Mouse (Mus musculus) thymus, postnatal 14 days (tissue): ENCODE data around the gene Sphk1.
A peak's percentile ranks its signal among the peaks of the same experiment; 100 is the strongest.

ENCODE experiments used
- DNase-seq: peaks from one replicate; pipeline ENCODE4 v3.0.0; 2021

The Sphk1 gene

DNA sequence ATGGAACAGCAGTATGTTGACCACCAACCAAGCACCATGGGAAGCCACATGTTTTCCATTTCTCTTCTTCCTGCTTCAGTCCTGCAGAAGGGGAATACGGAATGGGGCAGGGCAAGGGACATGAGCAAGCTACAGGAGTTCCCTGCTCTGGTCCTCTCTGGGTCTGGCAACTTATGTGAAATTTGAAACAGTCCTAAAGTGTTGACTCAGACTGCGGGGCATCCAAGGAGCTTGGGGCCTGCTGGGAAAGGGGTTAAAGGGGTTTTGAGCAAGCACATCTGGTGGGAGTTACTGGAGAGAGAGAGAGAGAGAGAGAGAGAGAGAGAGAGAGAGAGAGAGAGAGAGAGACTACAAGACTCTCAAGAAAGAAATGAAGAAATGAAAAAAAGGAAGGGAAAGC is 22.0 kb upstream of the Sphk1 start:
- no peak for DNase-seq

DNA sequence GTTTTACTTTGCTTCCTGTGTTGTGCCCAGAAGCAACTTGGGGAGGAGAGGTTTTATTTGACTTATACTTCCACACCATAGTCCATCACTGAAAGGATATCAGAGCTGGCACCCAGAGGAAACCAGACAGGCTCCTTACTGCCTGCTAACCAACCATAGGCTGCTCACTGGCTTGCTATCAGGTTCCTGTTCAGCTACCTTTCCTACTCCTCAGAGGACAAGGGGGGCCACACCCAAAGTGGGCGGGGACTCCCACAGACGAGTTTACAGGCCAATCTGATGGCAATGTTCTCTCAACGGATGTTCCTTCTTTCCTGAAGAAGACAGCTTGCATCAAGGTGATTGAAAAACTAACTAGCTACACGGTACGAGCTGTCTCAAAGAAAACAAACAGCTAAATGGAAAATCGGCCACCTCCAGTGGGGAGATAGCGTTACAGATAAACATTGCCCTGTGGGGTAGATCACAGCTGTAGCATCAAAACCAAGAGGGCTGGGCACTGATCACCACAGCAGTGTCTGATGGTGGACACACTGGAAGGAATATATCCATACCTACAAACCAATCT is 19.3 kb upstream of the Sphk1 start:
- no peak for DNase-seq

DNA sequence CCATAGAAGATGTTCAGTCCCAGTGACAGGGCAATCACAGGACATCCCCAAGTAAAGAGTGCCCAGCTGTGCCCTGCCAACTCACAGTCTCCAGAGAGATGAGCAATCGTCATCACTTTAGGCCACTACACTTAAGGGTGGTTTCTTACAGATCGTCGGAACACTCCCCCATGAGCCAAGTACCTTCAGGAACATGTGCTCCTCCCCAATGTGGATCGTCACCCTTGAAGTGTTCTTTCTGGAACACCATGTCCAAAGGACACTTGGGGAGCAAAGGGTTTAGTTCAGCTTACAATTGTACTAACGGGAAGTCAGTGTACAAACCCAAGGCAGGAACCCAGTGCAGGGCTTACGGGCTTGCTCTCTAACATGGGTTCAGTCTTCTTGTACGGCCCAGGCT is 18.6 kb upstream of the Sphk1 start:
- no peak for DNase-seq

DNA sequence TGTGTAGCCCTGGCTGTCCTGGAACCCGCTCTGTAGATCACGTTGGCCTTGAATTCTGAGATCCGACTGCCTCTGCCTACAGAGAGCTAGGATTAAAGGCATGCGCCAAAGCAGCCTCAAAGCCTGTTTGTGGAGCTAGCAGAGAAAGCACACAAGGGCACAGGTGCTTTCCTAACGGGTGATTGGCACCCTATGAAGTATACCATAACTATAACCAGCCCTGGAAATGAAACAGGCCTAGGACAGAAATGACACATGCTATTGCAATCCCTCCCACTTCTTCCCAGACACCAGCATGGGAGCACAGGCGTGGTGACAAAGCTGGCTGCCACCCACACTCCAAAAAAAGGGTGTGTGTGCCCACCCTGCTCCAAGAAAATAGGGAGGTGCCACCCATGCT is 17.7 kb upstream of the Sphk1 start:
- DNase-seq = no peak

DNA sequence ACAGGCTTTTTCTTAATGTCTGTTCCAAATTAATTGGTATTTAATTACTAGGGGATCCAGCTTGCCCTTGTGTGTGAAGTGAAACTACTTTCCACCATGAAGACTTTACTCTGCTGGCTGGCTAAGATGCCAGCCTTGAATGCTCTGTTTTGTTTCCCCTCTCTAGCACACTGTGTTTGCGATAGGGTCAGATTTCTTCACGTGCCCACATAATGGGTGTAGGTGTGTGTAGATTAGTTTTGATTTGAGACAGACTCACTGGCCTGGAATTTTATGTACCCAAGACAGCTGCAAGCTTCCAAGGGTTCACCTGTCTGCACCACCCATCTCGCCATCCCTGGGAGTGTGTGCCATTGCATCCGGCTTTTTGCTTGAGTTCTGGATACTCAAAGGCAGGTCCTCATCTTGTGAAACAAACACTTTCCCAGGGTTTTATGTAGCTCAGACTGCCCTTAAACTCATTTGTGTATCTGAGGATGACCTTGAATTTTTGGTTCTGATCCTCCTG is 17.1 kb upstream of the Sphk1 start:
- no peak for DNase-seq

DNA sequence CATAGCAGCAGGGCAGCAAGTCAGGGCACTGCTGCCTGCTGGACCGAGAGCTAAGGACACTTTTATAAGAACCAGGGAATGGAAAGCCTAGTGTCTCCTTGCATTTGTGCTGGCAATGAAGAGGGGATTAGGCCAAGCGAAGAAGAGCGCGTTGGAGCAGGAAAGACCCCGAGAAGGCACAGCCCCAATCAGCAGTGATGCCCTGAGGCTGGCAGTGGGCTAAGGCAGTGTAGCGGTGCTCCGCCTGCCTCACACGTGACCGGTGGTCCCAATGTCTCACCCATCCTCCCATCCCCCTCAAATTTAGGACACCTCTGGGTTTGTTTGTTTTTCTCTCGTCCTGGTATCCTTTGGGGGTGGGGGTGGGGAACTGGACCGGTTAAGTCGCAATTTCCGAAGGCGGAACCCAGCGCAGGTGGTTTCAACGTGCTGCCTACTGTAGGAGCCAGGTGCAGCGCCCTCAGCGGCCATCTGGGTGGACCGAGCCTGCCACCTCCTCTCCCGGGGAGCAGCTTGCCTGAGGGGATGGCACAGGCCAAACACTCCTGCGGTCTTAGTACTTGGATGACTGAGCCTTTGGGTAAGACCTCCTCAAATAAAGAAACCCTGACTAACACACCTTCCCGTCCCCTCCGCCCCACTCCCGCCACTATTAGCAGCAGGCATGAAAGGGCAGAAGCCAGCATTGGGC is 15.2 kb upstream of the Sphk1 start:
- DNase-seq = no peak

DNA sequence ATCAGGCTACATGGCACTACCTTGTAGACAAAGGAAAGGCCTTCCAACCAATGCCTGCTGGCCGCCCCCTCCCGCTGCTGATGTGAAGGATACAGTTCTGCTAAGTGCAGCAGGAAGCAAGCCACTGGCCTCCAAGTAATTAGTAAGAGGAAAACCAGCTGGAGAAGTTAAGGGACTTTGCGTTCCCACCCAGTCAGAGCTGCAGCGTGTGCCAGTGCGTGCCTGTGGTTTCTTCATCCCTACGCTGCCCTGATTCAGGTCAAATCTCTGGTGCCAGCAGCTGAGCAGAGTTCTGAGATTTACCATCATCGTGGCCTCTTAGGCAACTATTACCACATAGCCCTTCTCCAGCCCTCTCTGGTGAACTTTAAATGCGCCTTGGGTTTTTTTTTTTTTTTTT is 12.2 kb upstream of the Sphk1 start:
- DNase-seq = no peak

DNA sequence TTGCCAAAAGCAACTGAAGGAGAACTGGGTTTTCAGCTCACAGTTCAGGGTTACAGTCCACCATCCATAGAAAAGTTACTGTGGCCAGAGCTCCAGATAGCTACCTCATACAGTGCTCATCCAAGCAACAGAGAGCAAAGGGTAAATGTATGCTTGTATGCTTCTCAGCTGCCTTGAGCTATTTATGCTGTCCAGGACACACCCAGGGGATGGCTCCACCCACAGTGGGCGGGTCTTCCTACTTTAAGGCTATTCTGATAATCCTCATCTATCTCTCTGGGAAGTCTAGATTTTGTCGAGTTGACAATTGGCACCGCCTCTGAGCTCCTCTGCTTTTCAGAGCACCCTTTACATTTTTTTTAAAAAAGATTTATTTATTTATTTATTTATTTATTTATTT is 9.6 kb upstream of the Sphk1 start:
- no peak for DNase-seq

DNA sequence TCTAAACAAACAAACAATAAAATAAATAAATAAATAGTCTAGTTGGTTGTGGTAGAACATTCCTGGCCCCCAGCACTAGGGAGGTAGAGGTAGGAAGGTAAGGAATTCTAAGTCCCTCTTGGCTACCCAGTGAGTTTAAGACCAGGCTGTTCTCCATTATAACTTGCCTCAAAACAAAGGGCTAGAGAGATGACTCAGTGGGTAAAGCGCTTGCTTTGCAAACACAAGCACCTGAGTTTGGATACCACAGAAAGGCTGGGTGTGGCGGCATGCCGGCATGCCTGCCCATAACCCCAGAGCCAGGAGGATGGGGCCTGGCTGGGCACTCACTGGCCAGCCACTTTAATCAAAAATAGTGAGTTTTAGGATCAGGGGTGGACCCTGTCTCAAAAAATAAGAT is 8.7 kb upstream of the Sphk1 start:
- no peak for DNase-seq

DNA sequence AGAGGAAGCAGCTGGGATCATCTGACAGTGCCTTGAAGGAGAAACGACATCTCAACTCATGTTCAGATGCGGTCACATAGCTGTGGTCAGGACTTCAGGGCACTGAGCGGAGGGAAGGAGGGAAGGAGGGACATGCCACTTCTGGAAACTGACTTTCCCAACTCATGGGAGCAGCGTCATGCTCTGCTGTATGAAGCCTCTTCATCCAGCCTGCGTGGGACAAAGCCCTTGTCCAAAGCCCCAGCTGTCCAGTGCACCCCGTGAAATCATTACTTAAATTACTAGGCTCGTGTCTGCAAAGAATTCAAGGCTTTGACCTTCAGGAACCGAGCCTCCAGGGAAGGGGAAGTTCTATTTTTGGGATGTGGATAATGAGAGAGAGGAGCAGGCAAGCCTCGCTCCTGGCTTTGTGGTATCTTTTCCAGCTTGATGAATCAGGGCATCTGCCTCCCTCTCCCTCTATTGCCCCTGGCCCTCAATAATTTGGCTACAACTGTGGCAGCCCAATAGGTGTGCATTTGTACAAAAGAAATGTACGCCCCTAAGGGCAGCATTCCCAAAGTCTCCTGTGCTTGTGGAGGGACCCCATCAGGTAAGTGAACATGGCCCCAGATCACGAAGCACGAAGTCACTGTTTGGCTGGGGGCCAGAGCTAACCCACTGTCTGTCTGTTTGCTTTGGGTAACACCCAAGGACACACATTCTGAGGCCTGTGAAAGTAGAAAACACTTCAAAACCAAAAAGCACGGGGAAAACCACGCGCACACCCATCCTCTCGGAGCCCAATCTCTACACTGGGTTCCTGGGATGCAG is 7.6 kb upstream of the Sphk1 start:
- no peak for DNase-seq

DNA sequence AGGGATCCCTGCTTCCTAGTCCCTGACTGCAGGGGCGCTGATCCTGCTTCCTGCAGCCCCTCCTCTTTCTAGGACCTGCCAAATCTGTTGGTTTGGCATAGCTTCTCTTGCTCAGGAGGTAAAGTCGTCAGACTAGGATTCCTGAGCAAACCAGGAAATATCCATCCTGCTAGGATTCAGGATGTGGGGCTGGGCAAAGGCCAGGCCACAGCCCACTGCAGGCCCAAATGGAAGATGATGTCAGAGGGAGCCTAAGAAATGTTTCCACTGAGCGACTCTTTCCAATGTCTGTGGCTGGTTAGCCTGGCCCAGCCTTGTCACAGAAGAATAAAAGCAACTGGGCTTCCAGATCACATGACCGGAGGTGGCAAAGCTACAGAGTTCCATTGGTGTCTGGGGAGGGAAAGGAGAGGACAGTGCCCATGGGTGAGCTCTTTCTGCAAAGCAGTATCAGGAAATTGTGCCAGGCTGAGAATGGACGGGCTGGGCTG is 7.0 kb upstream of the Sphk1 start:
- DNase-seq = no peak

DNA sequence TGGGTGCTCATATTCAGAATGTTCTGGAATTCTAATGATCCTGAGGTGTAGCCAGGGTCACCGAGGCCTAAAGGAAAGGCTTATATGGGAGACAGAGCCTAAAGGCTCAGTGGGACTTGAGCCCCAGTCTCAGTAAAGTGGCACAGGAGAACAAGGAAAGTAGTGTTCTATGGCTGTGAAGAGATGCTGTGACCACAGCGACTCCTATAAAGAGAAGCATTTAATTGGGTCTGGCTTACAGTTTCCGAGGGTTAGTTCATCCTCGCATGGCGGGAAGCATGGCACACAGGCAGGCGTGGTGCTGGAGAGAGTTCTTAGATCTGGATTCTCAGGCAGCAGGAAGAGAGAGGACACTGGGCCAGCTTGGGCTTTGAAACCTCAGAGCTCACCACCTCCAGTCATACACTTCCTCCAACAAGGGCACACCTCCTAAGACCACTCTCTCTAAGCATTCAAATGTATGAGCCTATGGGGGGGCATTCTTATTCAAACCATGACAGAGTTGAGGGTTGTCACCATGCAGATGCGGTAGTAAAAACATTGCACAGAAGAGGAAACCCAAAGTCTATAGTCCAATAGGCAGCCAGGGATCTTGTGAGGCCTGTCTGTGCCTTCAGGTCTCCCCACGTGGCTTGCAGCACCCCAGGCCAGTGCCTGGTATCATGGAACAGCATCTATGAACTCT is 1.9 kb upstream of the Sphk1 start:
- DNase-seq = no peak

DNA sequence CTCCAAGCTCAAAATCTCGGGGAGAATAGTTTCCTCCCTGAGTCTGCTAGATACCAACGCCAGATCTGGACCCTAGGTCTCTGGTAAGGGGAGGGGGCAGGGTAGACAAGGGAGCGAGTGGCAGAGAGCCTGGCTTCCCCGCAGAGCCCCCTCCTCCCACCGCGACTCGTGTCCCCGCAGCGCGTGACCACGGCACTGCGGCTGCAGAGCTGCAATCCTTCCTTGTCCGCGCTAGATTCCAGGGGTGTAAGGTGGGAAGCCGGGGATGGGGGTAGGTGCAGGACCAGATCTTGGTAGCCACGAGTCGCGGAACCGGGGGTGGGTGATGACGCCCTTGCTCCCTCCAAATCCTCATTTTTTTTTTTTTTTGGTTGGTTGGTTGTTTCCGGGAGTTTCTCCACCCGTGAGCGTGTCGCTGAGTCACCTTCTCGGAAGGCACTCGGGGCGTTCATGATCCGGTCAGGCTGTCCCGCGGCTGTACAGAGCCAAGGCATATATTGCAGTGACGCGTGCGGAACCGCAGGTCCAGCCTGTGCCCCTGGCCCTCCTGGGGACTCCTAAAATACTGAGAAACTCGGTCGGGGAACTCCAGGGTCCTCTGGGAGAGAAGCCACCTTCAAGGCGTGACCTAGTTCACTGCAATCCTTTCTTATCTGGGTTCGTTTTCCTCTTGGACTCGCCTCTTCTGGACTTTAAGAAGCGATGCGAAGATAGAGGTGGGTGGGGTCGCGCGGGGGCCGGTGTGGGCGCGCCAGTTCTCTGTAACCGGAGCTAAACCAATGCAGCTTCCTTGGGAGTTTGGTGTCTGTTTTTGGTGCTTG is 856 bp downstream of the Sphk1 start:
- DNase-seq = no peak

DNA sequence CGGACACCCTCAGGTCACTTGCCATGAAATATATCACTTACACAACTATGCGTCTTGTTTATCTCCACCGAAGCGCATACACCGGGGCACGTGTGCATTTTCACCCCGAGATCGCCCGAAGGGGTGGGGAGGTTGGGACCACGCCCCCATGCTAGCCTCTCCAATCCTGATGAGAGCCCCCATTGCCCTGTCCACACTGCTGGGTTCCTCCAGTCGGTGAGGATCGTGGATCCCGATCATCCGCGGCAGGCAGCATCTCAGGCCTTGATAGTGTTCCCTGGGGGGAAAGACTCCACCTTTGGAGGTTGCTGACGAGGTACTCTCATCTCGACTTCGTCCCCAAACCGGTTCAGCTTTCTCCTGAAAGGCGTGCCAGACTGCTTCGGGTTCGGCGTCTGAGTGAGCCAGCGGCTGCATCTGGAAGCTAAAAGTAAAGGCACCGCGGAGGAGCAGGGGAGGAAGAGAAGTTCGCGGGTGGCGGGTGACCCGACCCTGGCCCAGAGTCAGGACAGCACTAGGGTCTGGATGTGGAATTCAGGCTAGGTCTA is 1.6 kb downstream of the Sphk1 start:
- DNase-seq = no peak

DNA sequence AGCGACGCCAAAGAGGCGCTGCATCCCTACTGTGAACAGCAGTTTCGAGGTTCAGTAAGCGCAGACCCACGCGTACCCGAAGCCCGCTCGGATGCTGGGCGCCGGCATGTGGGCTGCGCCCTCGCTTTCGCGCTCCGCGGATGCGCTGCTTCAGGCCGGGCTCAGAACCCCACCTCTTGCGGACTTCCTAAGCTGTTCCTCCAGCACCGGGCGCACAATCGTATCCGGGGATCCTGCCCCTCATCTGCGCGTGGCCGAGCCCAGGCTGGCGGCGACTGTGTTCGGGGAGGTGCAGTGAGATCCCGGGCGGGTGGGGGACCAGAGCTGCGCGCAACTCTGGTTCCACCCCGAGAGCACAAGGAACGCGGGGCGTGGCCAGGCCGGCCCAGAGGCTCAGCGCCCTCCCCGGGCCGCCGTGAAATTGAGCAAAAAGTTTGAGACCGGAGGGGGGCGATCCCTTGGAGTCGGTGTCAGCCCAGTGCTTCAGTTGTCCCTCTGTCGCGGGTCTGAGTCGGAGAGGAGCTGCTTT is 2.1 kb downstream of the Sphk1 start:
- peak; percentile 47 for DNase-seq

DNA sequence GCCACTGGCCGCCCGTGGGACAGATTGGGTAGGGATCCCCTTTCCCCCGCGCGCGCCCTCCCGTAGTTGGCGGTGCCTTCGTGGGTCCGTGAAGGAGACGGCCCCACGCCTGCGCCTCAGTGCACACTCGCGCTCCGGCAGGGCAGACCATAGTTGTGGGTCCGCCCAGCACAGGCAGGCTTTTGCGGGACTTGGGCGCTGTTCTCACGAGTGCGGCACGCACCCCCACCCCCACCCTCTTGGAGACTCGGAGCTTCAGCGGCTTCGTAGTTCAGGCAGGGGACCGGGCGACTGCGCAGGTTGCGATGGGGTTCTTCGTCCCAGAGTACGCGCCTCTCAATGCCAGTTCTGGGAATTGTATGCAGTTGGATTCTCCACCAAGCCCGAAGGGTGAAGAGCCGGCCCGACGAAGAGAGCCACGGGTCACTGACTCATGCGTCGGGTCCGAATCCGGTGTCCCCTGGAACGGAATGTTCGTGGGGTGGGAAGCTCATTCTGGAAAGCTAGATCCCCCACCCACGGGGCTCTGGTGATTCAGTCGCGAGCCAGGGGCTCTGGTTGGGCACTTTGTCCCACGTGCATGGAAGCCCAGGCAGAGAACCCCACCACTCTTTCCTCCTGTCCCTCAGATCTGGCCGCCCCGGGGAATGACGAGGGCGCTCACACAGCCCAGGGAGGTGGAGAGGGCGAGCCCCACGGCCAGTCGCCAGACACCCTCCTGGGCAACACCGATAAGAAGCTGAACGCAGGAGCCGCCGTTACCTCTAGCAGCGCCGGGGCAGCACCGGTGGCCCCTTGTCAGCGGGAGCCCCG is 2.8 kb downstream of the Sphk1 start:
- DNase-seq = no peak

DNA sequence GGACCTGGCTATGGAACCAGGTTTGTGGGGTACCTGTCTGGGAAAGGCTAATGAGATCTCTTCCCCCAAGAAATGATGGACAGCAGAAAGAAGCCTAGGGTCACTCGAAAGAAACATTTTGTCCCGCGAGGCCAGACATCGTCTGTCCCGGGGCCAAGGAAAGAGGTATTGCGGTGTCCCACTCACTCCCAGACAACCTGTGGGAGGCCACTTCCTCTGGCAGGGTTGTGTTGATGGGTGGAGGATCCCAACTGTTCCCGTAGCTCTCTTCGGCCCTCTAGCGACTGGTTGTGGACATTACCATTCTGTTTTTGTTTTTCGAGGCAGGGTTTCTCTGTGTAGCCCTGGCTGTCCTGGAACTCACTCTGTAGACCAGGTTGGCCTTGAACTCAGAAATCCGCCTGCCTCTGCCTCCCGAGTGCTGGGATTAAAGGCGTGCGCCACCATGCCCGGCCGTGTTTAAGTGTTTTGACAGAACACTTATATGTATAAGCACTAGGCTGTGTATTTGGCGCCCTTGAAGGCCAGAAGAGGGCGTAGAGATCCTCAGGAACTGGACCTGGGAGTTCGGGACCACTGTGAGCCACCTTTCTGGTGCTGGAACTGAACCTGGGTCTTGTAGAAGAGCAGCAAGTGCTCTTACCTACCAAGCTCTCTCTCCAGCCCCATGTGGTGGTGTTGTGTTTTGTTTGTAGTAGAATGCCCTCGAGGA is 3.6 kb downstream of the Sphk1 start:
- peak; percentile 58 for DNase-seq

DNA sequence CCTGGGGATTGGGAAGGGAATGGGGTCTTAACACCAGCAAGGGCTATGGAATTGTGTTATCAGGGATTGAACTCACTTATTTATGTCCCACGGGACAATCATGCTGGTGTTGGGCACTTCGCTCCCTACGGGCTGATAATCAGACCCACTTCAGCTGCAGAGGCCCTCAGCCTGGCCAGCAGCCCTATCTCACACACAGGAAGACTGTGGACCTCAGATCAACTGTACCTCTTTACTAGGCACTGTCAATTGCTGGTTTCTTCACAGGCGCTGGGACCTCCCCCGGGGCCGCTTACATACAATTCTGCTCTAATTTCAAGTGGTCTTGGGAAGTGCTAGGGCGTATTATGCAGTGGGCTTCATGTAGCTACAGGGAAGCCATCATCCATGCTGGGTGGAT is 6.0 kb downstream of the Sphk1 start:
- no peak for DNase-seq

DNA sequence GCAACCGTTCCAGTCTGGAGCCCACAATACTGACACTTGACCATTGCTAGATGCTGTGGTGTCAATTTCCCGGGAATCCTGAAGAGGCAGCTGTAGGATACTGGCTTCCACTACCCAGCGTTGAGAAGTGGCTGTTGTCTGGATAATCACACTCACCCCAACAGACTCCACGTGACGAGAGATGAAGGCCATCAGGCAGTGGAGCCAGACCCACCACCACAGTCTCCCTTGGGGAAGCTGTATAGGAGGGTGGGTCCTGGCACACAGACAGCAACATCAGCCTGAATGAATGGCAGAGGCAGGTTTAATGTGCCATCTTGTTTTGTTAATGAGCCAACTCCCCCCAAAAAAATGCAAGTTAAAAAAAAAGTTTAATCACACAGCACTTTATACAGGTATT is 6.7 kb downstream of the Sphk1 start:
- DNase-seq = no peak

DNA sequence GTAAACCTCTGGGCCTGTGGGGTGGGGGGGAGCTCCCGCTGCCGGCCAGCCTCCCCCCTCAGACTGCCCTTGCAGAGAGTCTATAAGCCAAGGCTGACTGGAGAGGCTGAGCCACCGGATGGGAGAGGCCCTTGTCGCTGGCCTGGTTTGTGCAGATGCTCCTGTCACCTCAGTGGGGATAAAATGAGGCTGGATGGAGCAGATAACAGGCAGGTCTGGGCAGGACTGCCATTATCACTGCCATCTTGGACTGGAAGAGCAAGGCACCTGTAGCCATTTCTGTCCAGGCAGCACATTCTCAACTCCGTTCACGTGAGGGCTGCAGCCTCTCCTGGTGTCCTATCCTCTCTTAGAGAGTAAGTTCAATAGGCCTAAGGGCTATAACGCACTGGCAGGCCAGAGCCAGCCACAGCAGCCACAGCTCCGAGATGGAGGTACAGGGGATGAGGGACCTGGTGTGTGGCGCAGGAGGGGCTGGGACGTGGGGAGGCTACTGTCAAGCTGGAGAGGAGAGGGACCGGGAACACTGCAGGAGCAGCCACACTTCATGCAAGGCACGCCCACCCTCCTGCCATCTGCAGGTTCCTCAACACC is 7.5 kb downstream of the Sphk1 start:
- DNase-seq = no peak
